Mouse (Mus musculus) lung, adult 2 months (tissue): Measurements from ENCODE around the gene Ern1.

Source experiments
- CTCF ChIP-seq: fragments of 200-500 bp; IDR thresholded peaks from 2 replicates; pipeline ENCODE4 v1.5.1; 2011; ENCODE audit warnings: mild to moderate bottlenecking, low read length, control low read depth; ENCODE audit not compliant: insufficient read depth
- POLR2A ChIP-seq: fragments of 200-500 bp; IDR thresholded peaks from 2 replicates; pipeline ENCODE4 v1.6.1; 2011; ENCODE audit warnings: low read depth, mild to moderate bottlenecking, control low read depth, low read length, borderline replicate concordance; ENCODE audit errors: extremely low read depth

GRCm38 (mm10) chr11:106386409-106386808 lies 101.2 kb downstream of the Ern1 start:
- no peak for TF ChIP-seq POLR2A
- no peak for TF ChIP-seq CTCF
